Mouse (Mus musculus) spleen, adult 2 months (tissue): Measurements from ENCODE around the gene Sema6d. TPM values are rescaled to one million over a fixed set of nuclear protein-coding genes. Genes with fewer than 3 reads are reported as not detected.

ENCODE experiments used
- DNase-seq, 2 experiments: peaks; one replicate each; pipeline versions ENCODE4 v3.0.0 to v3.0.0-alpha.2; 2012 to 2021; ENCODE audit warnings: low spot score in 2 of 2, low read depth in 1 of 2
- H3K27ac ChIP-seq: fragments of 200-500 bp; 2 replicates; pipeline ENCODE4 v1.5.1; 2012; ENCODE audit warnings: low read length, inconsistent platforms; ENCODE audit not compliant: insufficient read depth
- H3K27me3 ChIP-seq: fragments of 200-500 bp; 2 replicates; pipeline ENCODE4 v1.6.1; 2012; ENCODE audit warnings: mild to moderate bottlenecking, moderate library complexity, low read length, inconsistent platforms; ENCODE audit not compliant: control insufficient read depth, insufficient read depth
- H3K36me3 ChIP-seq: fragments of 200-500 bp; 2 replicates; pipeline ENCODE4 v1.6.1; 2012; ENCODE audit warnings: mild to moderate bottlenecking, low read length, inconsistent platforms; ENCODE audit not compliant: control insufficient read depth, insufficient read depth
- H3K4me1 ChIP-seq: fragments of 200-500 bp; 2 replicates; pipeline ENCODE4 v1.6.1; 2011; ENCODE audit warnings: inconsistent platforms; ENCODE audit not compliant: control insufficient read depth, insufficient read depth, insufficient read length
- H3K4me3 ChIP-seq: fragments of 200-500 bp; 2 replicates; pipeline ENCODE4 v1.5.1; 2011; ENCODE audit warnings: mild to moderate bottlenecking, inconsistent platforms; ENCODE audit not compliant: insufficient read depth, insufficient read length; ENCODE audit errors: extremely low read depth
- CTCF ChIP-seq: fragments of 200-500 bp; IDR thresholded peaks from 2 replicates; pipeline ENCODE4 v1.5.1; 2011; ENCODE audit warnings: mild to moderate bottlenecking, inconsistent platforms; ENCODE audit not compliant: insufficient read depth, insufficient read length, insufficient replicate concordance; ENCODE audit errors: extremely low read depth
- POLR2A ChIP-seq: fragments of 200-500 bp; IDR thresholded peaks from 2 replicates; pipeline ENCODE4 v1.6.1; 2011; ENCODE audit warnings: low read depth, low read length, inconsistent platforms
- WGBS: fragments of 180-500 bp; shearing (Covaris S2); methylation state at CpG from one replicate; pipeline ENCODE4 v1.1.7; 2018; 5-methylcytosine and 5-hydroxymethylcytosine counted together
- polyA plus RNA-seq: library from polyadenylated mRNA; depleted of rRNA; stranded (reverse); fragments of >200 nt; gene quantifications from 2 replicates; pipeline ENCODE4 v1.2.3, GENCODE M21; 2012

Sema6d gene
- polyA plus RNA-seq, 1 experiment = 8.9 TPM

DNA sequence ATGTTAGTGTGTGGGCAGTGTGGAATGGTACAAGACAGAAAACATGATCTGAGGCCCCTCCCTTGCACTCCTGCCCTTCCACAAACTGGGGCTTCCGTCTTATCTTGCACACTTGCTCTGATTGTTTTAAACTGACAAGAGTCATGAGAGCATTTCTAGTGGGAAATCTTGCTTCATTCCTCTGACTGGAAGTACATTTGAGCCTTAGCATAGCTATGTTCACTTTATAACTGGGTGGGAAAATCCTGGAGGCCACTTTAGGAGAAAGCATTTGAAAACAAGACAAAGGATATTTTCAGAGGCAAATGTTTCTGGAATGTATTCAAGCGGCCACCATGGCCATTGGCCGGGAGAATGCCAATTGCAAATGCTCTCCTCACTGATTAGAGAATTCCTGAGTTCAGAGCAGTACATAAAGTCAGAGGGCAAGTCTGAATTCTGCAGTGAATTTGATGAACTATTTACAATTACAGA is 371.6 kb downstream of the Sema6d start:
- Histone ChIP-seq H3K27ac (no peak overlapping the region), H3K27me3 (no peaks in the 10 kb centered on the region), H3K4me1 (no peaks in the 10 kb centered on the region), H3K36me3 (no peaks in the 10 kb centered on the region), H3K4me3 (no peak overlapping the region)
- 89% methylated on average over 3 of the region's 3 CpGs for WGBS
- DNase-seq = no peak
- no peak for TF ChIP-seq CTCF

DNA sequence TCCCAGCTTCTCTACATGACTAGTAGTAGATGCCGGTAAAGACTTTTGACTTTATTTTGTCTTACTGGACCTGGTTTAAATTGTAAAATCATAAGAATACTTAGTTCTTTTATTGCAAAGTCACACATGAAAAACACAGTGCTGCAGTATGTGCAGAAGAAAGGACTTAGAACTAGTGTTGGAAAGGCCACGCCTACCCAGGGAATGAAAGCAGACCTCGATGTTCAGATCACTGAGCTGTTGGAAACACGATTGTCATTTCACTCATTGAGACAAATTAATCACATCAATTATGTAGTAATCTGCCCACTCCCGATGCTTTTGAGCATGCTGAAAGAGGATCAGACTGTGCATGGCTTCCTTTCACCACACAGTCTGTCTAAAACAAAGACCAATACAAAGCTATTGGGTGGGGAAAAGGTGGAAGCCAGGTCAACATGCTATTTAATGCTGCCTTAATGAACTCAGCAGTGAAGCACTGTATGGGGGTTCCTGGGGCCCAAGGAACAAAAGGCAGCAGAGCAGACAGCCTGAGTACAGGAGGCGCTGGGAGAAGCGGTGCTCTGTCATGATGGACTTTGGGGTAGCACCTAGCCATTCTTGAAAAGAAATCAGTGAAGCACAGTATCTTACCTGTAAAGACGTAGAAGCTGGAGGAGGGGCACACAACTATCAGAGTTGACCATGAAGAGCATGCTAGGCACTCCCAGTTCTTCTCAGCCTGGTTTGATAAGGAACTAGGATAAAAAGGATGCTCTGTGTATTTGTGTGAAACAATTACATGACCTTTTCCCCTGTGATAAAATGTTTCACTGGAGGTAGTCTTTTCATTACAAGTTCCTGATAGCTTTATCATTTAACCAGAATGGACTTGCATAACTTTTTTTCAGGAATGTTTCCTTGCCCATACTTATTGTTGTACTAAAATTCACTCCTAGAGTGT is 375.5 kb downstream of the Sema6d start:
- Histone ChIP-seq H3K4me1 (no peaks in the 10 kb centered on the region), H3K36me3 (no peaks in the 10 kb centered on the region), H3K27me3 (no peaks in the 10 kb centered on the region), H3K4me3 (no peak overlapping the region), H3K27ac (no peak overlapping the region)
- WGBS = 91% methylated on average over 8 of the region's 8 CpGs
- no peak for DNase-seq
- TF ChIP-seq POLR2A = no peak
- no peak for TF ChIP-seq CTCF

DNA sequence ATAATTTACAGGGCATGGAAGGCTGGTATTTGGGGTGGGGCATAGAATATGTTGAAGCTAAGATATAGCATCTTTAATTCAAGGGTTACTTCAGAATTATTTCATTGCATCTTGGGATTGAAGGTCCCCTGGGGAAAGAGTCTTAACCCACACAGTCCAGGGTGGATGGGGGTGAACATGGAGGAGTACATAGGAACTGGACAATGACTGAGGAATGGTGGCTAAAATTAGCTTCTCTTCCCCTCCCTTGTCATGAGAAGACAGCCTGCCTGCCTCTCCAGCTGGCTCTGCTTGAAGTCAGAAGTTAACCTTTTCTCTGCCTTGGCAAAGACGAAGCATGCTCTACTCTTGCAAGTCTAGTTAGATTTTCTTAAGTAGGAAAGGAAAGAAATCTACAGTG is 377.7 kb downstream of the Sema6d start:
- Histone ChIP-seq H3K4me1 (no peaks in the 10 kb centered on the region), H3K36me3 (no peaks in the 10 kb centered on the region), H3K27me3 (no peaks in the 10 kb centered on the region), H3K4me3 (no peak overlapping the region), H3K27ac (no peak overlapping the region)
- no peak for TF ChIP-seq CTCF
- TF ChIP-seq POLR2A = no peak
- 85% methylated on average over 1 of the region's 1 CpGs for WGBS
- DNase-seq = no peak

DNA sequence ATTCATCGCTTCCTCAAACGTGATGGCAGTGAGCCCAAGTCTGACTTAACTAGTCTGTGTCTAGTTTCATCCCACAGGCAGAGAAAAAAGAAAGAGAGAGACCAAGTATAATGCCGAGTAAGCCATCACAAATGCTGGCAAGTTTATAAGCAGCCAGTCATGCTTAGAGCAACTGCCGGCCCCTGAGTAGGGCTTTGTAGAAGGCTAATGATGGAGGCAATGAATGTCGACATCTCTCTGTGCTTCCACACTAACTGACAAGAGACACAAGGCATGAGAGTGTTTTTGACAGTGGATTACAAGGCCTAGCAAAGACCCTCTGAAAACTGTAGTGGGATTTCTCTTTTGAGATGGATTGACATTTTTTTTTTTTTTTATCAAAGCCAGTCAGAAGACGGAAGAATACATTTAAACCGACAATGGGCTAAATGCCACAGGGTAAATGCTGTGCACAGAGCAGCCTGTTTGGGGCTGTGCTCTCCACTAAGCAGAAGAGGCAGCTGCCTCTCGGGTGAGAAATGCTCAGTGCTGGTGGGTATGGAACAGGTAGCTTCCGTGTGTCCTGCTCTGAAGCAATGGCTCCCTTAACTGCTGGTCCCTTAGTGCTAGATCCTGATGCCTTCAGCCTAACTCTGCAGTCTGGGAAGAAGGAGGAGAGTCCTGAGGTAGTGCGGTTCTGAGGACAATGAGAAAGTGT is 380.7 kb downstream of the Sema6d start:
- no peaks in the 10 kb centered on the region for H3K27me3 ChIP-seq
- no peak for DNase-seq
- 69% methylated on average over 10 of the region's 10 CpGs for WGBS
- no peak overlapping the region for H3K27ac ChIP-seq
- no peaks in the 10 kb centered on the region for H3K4me1 ChIP-seq
- H3K4me3 ChIP-seq = no peak overlapping the region
- H3K36me3 ChIP-seq = no peaks in the 10 kb centered on the region
- TF ChIP-seq CTCF (no peak), POLR2A (no peak)

DNA sequence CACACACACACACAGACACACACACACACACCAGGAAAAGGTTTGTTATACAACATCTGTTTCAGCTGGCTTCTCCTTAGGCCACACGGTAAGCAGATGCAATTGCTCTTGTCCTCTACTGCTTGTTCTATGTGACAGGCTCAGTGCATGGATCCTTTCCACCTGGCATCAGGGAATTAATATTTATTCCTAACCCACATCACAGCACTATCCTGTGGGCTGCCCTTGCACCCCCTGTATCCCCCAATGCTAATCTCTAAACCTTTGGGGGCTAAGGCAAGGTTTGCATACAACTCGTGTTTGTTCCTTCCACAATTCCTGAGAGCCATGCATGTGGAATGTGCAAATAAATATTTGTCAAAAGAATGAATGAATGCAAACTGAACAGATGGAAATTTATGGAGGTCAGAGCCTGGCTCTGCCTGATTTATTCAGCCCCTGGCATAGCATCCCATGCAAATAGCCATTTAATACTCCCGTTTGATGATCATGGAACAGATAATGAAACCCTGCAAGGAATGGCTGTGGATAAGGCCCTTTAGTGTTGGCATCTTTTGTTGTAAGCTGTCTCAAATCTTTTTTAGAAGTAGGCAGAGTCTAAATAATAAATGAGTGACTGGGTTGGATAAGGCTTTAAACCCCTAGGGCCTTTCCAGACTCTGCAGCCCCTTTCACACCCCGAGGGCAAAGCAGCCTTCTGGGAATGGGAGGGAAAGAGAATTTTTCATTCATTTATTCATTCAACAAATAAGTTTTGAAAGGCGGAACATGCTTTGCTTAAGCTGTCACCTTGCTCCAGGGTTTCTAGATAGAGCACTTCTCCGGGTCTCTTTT is 383.1 kb downstream of the Sema6d start:
- no peaks in the 10 kb centered on the region for H3K4me1 ChIP-seq
- no peak overlapping the region for H3K4me3 ChIP-seq
- 90% methylated on average over 6 of the region's 6 CpGs for WGBS
- DNase-seq = no peak
- H3K36me3 ChIP-seq = no peaks in the 10 kb centered on the region
- no peak overlapping the region for H3K27ac ChIP-seq
- TF ChIP-seq CTCF = no peak
- no peak for TF ChIP-seq POLR2A
- no peaks in the 10 kb centered on the region for H3K27me3 ChIP-seq

DNA sequence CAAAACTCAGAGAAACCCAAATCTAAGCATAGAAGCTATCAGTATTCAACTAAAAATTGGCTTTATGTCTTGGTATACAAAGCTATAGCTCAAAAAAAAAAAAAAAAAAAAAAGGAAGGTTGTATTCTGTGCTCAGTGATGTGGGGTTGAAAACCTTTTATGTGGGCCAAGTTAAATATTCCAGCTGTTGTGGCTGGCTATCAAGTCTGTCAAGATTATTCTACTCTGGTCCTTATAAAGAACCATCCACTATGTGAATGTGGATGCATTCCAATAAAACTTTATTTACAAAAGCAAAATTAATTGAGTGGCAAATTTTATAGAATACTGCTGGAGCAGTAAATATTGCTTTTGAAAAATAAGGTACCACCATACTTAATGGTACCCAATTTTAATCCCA is 388.1 kb downstream of the Sema6d start:
- Histone ChIP-seq H3K27ac (no peak overlapping the region), H3K4me1 (no peaks in the 10 kb centered on the region), H3K36me3 (no peaks in the 10 kb centered on the region), H3K4me3 (no peak overlapping the region), H3K27me3 (no peaks in the 10 kb centered on the region)
- DNase-seq = no peak
- TF ChIP-seq POLR2A (no peak), CTCF (no peak)
